Comparison of ENCODE assay signal across 13 mouse cellular contexts in the genomic region with DNA sequence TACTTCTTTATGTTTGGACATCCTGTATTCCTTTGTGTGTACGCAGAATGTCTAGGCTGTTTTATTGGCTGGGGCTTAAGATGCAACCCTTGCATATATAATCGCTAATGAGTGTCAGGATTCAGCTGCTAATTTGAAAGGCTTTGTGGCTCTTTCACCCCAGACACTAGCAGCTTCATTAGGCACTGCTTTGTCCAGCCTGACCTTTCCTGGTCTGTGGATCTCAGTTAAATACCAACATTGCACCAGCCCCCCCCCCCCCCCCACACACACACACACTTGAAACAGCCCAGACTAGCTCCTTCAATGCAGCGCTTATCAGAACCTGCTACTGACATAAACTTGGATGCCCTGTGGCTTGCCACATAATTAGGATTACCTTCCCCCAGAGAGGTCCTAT.
DNase-seq lines count a peak whose midpoint lies in the region; ATAC-seq and TF ChIP-seq lines count a peak whose summit lies in the region.
"Had no signal": no experiment of that assay in that cellular context is flagged by ENCODE, and none has a peak within 500 bp of the region (broad histone marks: within the 10 kb centered on the region; RNA-seq: fewer than 3 reads in every experiment).

No protein-coding gene starts in this region.

- H3K36me3 ChIP-seq in heart, postnatal 0 days (replicated peaks; ENCODE audit: control insufficient read depth, insufficient read depth, low read length): no peaks in the 10 kb centered on the region
- H3K36me3 ChIP-seq in midbrain, embryonic 13.5 days: 0 out of 2 replicates have a peak, but pooled peaks cover under 1% of the 10 kb centered on the region
- H3K36me3 ChIP-seq: liver, embryonic 12.5 days had no signal

- H3K27ac ChIP-seq in heart, postnatal 0 days (ENCODE audit: low read depth): no peak overlapping the region
- H3K27ac ChIP-seq in midbrain, embryonic 13.5 days: peak overlapping the region; percentile 58; the same call in 1 of the 2 replicates
- H3K27ac ChIP-seq: kidney, postnatal 0 days; liver, embryonic 12.5 days; macrophage had no signal

- no peaks in the 10 kb centered on the region for H3K9me3 ChIP-seq in heart, postnatal 0 days (replicated peaks; ENCODE audit: control insufficient read depth, low read length)
- no peaks in the 10 kb centered on the region for H3K9me3 ChIP-seq in midbrain, embryonic 13.5 days
- H3K9me3 ChIP-seq: liver, embryonic 12.5 days had no signal

- H3K9ac ChIP-seq in heart, postnatal 0 days (replicated peaks; ENCODE audit: low read depth, low read length): no peak overlapping the region
- no peak overlapping the region for H3K9ac ChIP-seq in midbrain, embryonic 13.5 days (replicated peaks)
- H3K9ac ChIP-seq: liver, embryonic 12.5 days had no signal

- peak; percentile 46 for DNase-seq in Muller cell, postnatal 12 days (ENCODE audit: inconsistent ontology term)
- peak; percentile 25 for DNase-seq in ZHBTc4 (ENCODE audit: low read depth, low spot score)
- no peak for DNase-seq in heart, postnatal 0 days (ENCODE audit: low spot score)
- DNase-seq in kidney, adult 11 months: no peak
- DNase-seq in cerebellum, adult 9-11 months: no peak
- DNase-seq: adrenal gland, postnatal 10 days; thymus, adult 18-20 months had no signal

- peak; percentile 58 for ATAC-seq in heart, postnatal 0 days (ENCODE audit: insufficient read depth, low read depth)
- ATAC-seq in midbrain, embryonic 13.5 days: peak; percentile 84
- ATAC-seq in CD4-positive, CD25-positive, alpha-beta regulatory T cell, adult 4 months: no peak
- ATAC-seq: liver, embryonic 12.5 days had no signal

- H3K4me1 ChIP-seq in heart, postnatal 0 days (ENCODE audit: control insufficient read depth, insufficient read depth): peaks cover 17% of the 10 kb centered on the region
- H3K4me1 ChIP-seq in midbrain, embryonic 13.5 days (replicated peaks): peaks cover 43% of the 10 kb centered on the region
- H3K4me1 ChIP-seq: liver, embryonic 12.5 days had no signal

- no peak overlapping the region for H3K4me3 ChIP-seq in heart, postnatal 0 days (ENCODE audit: low read depth, low read length)
- no peak overlapping the region for H3K4me3 ChIP-seq in midbrain, embryonic 13.5 days (replicated peaks)
- H3K4me3 ChIP-seq: erythroblast, embryonic 14.5 days; liver, embryonic 12.5 days had no signal

- peak overlapping the region; percentile 31; the same call in 1 of the 2 replicates for H3K4me2 ChIP-seq in heart, postnatal 0 days (ENCODE audit: low read depth, low read length)
- no peak overlapping the region; the same call in 1 of the 2 replicates for H3K4me2 ChIP-seq in midbrain, embryonic 13.5 days (replicated peaks)
- H3K4me2 ChIP-seq: liver, embryonic 12.5 days had no signal

- no peaks in the 10 kb centered on the region for H3K27me3 ChIP-seq in heart, postnatal 0 days (ENCODE audit: control insufficient read depth, insufficient read depth, low read length)
- no peaks in the 10 kb centered on the region for H3K27me3 ChIP-seq in midbrain, embryonic 13.5 days
- H3K27me3 ChIP-seq: liver, embryonic 12.5 days had no signal

- TF ChIP-seq EP300 in heart, postnatal 0 days (IDR thresholded peaks at IDR 0.05; ENCODE audit: low read depth): no peak

- 37% methylated on average over 3 of the region's 3 CpGs for WGBS in heart, postnatal 0 days
- whole genome bisulfite sequencing in midbrain, embryonic 13.5 days: 11% methylated on average over 3 of the region's 3 CpGs

- no peak for TF ChIP-seq CTCF in heart, postnatal 0 days (IDR thresholded peaks at IDR 0.05; ENCODE audit: low read depth)

Comparison
In these comparisons a context has a peak if more than half of its experiments do, and no peak if none do; other contexts are left out.
1. DNase-seq: peak in Muller cell, postnatal 12 days (single experiment) and ZHBTc4 (single experiment); none in heart, postnatal 0 days (single experiment), kidney, adult 11 months (single experiment) and cerebellum, adult 9-11 months (single experiment).